Mouse (Mus musculus): ENCODE results near the gene Moxd1. TPM values are rescaled to one million over a fixed set of nuclear protein-coding genes. Genes with fewer than 3 reads are reported as not detected.

Gene Moxd1
- polyA plus RNA-seq, 1 experiment from 2014 or later, result 1.7 TPM

- Histone ChIP-seq H3K4me3 (ENCODE audit: low read depth, low read length) (peak overlapping the region; percentile 43), H3K4me1 (ENCODE audit: control insufficient read depth, insufficient read depth, low read length) (peaks cover 6% of the 10 kb centered on the region), H3K27me3 (replicated peaks; ENCODE audit: control insufficient read depth, insufficient read depth, low read length) (peaks cover 26% of the 10 kb centered on the region), H3K27ac (ENCODE audit: low read depth, low read length) (no peak overlapping the region), H3K9me3 (replicated peaks; ENCODE audit: control insufficient read depth, low read length) (no peaks in the 10 kb centered on the region), H3K4me2 (ENCODE audit: low read length) (peak overlapping the region; percentile 87), H3K9ac (ENCODE audit: low read length) (peak overlapping the region; percentile 56), H3K36me3 (ENCODE audit: control insufficient read depth, insufficient read depth, low read length) (no peaks in the 10 kb centered on the region)
- WGBS, result 7% methylated on average over 6 of the region's 6 CpGs
- DNase-seq (ENCODE audit: low spot score) (no peak), ATAC-seq (peak; percentile 37)
These were observed 406 bp upstream of the Moxd1 start for GRCm38 (mm10) chr10:24222911-24223310.

GRCm38 (mm10) chr10:24224591-24224990 is 1.3 kb downstream of the Moxd1 start:
- no peak for ATAC-seq
- DNase-seq (ENCODE audit: low spot score), result no peak
- no peak overlapping the region for H3K27ac ChIP-seq (ENCODE audit: low read depth, low read length)
- H3K4me2 ChIP-seq (ENCODE audit: low read length), result no peak overlapping the region
- H3K27me3 ChIP-seq (replicated peaks; ENCODE audit: control insufficient read depth, insufficient read depth, low read length), result peaks cover 26% of the 10 kb centered on the region
- H3K4me3 ChIP-seq (ENCODE audit: low read depth, low read length), result no peak overlapping the region
- no peak overlapping the region for H3K9ac ChIP-seq (ENCODE audit: low read length)
- no peaks in the 10 kb centered on the region for H3K36me3 ChIP-seq (ENCODE audit: control insufficient read depth, insufficient read depth, low read length)
- peaks cover 10% of the 10 kb centered on the region for H3K4me1 ChIP-seq (ENCODE audit: control insufficient read depth, insufficient read depth, low read length)
- H3K9me3 ChIP-seq (replicated peaks; ENCODE audit: control insufficient read depth, low read length), result no peaks in the 10 kb centered on the region
- 35% methylated on average over 8 of the region's 8 CpGs for WGBS

- Histone ChIP-seq H3K4me2 (ENCODE audit: low read length) (no peak overlapping the region), H3K9me3 (replicated peaks; ENCODE audit: control insufficient read depth, low read length) (no peaks in the 10 kb centered on the region), H3K27me3 (replicated peaks; ENCODE audit: control insufficient read depth, insufficient read depth, low read length) (peaks cover 11% of the 10 kb centered on the region), H3K9ac (ENCODE audit: low read length) (no peak overlapping the region), H3K4me3 (ENCODE audit: low read depth, low read length) (no peak overlapping the region), H3K4me1 (ENCODE audit: control insufficient read depth, insufficient read depth, low read length) (peaks cover 5% of the 10 kb centered on the region), H3K27ac (ENCODE audit: low read depth, low read length) (no peak overlapping the region), H3K36me3 (ENCODE audit: control insufficient read depth, insufficient read depth, low read length) (no peaks in the 10 kb centered on the region)
- WGBS, result 28% methylated on average over 12 of the region's 12 CpGs
- no peak for DNase-seq (ENCODE audit: low spot score)
- 0 out of 2 replicates have a peak, but pooled peaks have one; percentile 20 for ATAC-seq
These were observed 5.2 kb downstream of the Moxd1 start for GRCm38 (mm10) chr10:24228318-24229183.

- DNase-seq (ENCODE audit: low spot score) (no peak), ATAC-seq (no peak)
- Histone ChIP-seq H3K9me3 (replicated peaks; ENCODE audit: control insufficient read depth, low read length) (no peaks in the 10 kb centered on the region), H3K4me1 (ENCODE audit: control insufficient read depth, insufficient read depth, low read length) (peaks cover 9% of the 10 kb centered on the region; the same call in 1 of the 2 replicates), H3K9ac (ENCODE audit: low read length) (no peak overlapping the region), H3K4me3 (ENCODE audit: low read depth, low read length) (no peak overlapping the region), H3K27ac (ENCODE audit: low read depth, low read length) (no peak overlapping the region), H3K27me3 (replicated peaks; ENCODE audit: control insufficient read depth, insufficient read depth, low read length) (no peaks in the 10 kb centered on the region), H3K36me3 (ENCODE audit: control insufficient read depth, insufficient read depth, low read length) (no peaks in the 10 kb centered on the region), H3K4me2 (ENCODE audit: low read length) (no peak overlapping the region)
- WGBS, result 41% methylated on average over 4 of the region's 4 CpGs
These were observed 9.0 kb downstream of the Moxd1 start for GRCm38 (mm10) chr10:24232281-24232680.

GRCm38 (mm10) chr10:24235426-24236283 is 12.3 kb downstream of the Moxd1 start:
- H3K4me3 ChIP-seq (ENCODE audit: low read depth, low read length), result no peak overlapping the region
- no peaks in the 10 kb centered on the region for H3K36me3 ChIP-seq (ENCODE audit: control insufficient read depth, insufficient read depth, low read length)
- peaks cover 5% of the 10 kb centered on the region; the same call in 1 of the 2 replicates for H3K4me1 ChIP-seq (ENCODE audit: control insufficient read depth, insufficient read depth, low read length)
- no peaks in the 10 kb centered on the region for H3K9me3 ChIP-seq (replicated peaks; ENCODE audit: control insufficient read depth, low read length)
- WGBS, result 25% methylated on average over 23 of the region's 23 CpGs
- H3K27me3 ChIP-seq (replicated peaks; ENCODE audit: control insufficient read depth, insufficient read depth, low read length), result no peaks in the 10 kb centered on the region
- H3K27ac ChIP-seq (ENCODE audit: low read depth, low read length), result no peak overlapping the region
- ATAC-seq, result peak; percentile 70
- H3K9ac ChIP-seq (ENCODE audit: low read length), result no peak overlapping the region
- H3K4me2 ChIP-seq (ENCODE audit: low read length), result peak overlapping the region; percentile 33
- DNase-seq (ENCODE audit: low spot score), result peak; percentile 60

- Histone ChIP-seq H3K4me2 (ENCODE audit: low read length) (no peak overlapping the region), H3K9me3 (replicated peaks; ENCODE audit: control insufficient read depth, low read length) (no peaks in the 10 kb centered on the region), H3K36me3 (ENCODE audit: control insufficient read depth, insufficient read depth, low read length) (no peaks in the 10 kb centered on the region), H3K9ac (ENCODE audit: low read length) (no peak overlapping the region), H3K4me3 (ENCODE audit: low read depth, low read length) (no peak overlapping the region), H3K27me3 (replicated peaks; ENCODE audit: control insufficient read depth, insufficient read depth, low read length) (no peaks in the 10 kb centered on the region), H3K27ac (ENCODE audit: low read depth, low read length) (no peak overlapping the region), H3K4me1 (ENCODE audit: control insufficient read depth, insufficient read depth, low read length) (no peaks in the 10 kb centered on the region)
- ATAC-seq (no peak), DNase-seq (ENCODE audit: low spot score) (no peak)
- 86% methylated on average over 4 of the region's 4 CpGs for WGBS
These were observed 23.5 kb downstream of the Moxd1 start for GRCm38 (mm10) chr10:24246815-24247214.

- no peak for ATAC-seq
- H3K4me2 ChIP-seq (ENCODE audit: low read length), result no peak overlapping the region
- H3K36me3 ChIP-seq (ENCODE audit: control insufficient read depth, insufficient read depth, low read length), result no peaks in the 10 kb centered on the region
- no peaks in the 10 kb centered on the region for H3K9me3 ChIP-seq (replicated peaks; ENCODE audit: control insufficient read depth, low read length)
- H3K4me3 ChIP-seq (ENCODE audit: low read depth, low read length), result no peak overlapping the region
- H3K27ac ChIP-seq (ENCODE audit: low read depth, low read length), result no peak overlapping the region
- H3K9ac ChIP-seq (ENCODE audit: low read length), result no peak overlapping the region
- no peaks in the 10 kb centered on the region for H3K4me1 ChIP-seq (ENCODE audit: control insufficient read depth, insufficient read depth, low read length)
- DNase-seq (ENCODE audit: low spot score), result no peak
- no peaks in the 10 kb centered on the region for H3K27me3 ChIP-seq (replicated peaks; ENCODE audit: control insufficient read depth, insufficient read depth, low read length)
These were observed 24.8 kb downstream of the Moxd1 start for GRCm38 (mm10) chr10:24248116-24248515.

- ATAC-seq (no peak), DNase-seq (ENCODE audit: low spot score) (no peak)
- no peak overlapping the region for H3K9ac ChIP-seq (ENCODE audit: low read length)
- no peaks in the 10 kb centered on the region for H3K27me3 ChIP-seq (replicated peaks; ENCODE audit: control insufficient read depth, insufficient read depth, low read length)
- H3K4me3 ChIP-seq (ENCODE audit: low read depth, low read length), result no peak overlapping the region
- H3K4me2 ChIP-seq (ENCODE audit: low read length), result no peak overlapping the region
- no peaks in the 10 kb centered on the region for H3K9me3 ChIP-seq (replicated peaks; ENCODE audit: control insufficient read depth, low read length)
- H3K27ac ChIP-seq (ENCODE audit: low read depth, low read length), result no peak overlapping the region
- H3K4me1 ChIP-seq (ENCODE audit: control insufficient read depth, insufficient read depth, low read length), result no peaks in the 10 kb centered on the region
- no peaks in the 10 kb centered on the region for H3K36me3 ChIP-seq (ENCODE audit: control insufficient read depth, insufficient read depth, low read length)
These were observed 28.3 kb downstream of the Moxd1 start for GRCm38 (mm10) chr10:24251631-24252030.

GRCm38 (mm10) chr10:24258150-24258549 is 34.8 kb downstream of the Moxd1 start:
- DNase-seq (ENCODE audit: low spot score), result no peak
- no peak overlapping the region for H3K27ac ChIP-seq (ENCODE audit: low read depth, low read length)
- no peaks in the 10 kb centered on the region for H3K9me3 ChIP-seq (replicated peaks; ENCODE audit: control insufficient read depth, low read length)
- no peaks in the 10 kb centered on the region for H3K4me1 ChIP-seq (ENCODE audit: control insufficient read depth, insufficient read depth, low read length)
- WGBS, result 89% methylated on average over 7 of the region's 7 CpGs
- H3K36me3 ChIP-seq (ENCODE audit: control insufficient read depth, insufficient read depth, low read length), result no peaks in the 10 kb centered on the region
- no peak for ATAC-seq
- no peak overlapping the region for H3K4me3 ChIP-seq (ENCODE audit: low read depth, low read length)
- no peaks in the 10 kb centered on the region for H3K27me3 ChIP-seq (replicated peaks; ENCODE audit: control insufficient read depth, insufficient read depth, low read length)
- H3K9ac ChIP-seq (ENCODE audit: low read length), result no peak overlapping the region
- H3K4me2 ChIP-seq (ENCODE audit: low read length), result no peak overlapping the region

Measured in forebrain, embryonic 14.5 days (tissue).